Mouse (Mus musculus) MEL (cell line): Measurements from ENCODE around the gene Gpr137. TPM values are rescaled to one million over a fixed set of nuclear protein-coding genes. Genes with fewer than 3 reads are reported as not detected.

Experiments used
- DNase-seq: peaks from one replicate; pipeline ENCODE4 v3.0.0; 2011; ENCODE audit warnings: low read depth, low spot score
- H3K27ac ChIP-seq: 2 replicates; pipeline ENCODE4 v1.5.1; 2012; ENCODE audit warnings: low read depth, mild to moderate bottlenecking, control low read depth, low read length, moderate library complexity; ENCODE audit not compliant: control insufficient read depth
- H3K27me3 ChIP-seq, 2 experiments: fragments of 150-350 bp in 1 of 2; sonication (generic) in 1 of 2; 2 replicates each; pipeline ENCODE4 v1.6.1; 2012; ENCODE audit warnings: low read length in 2 of 2, mild to moderate bottlenecking in 2 of 2, improper control_type of control experiment in 1 of 2, moderate library complexity in 1 of 2; ENCODE audit not compliant: insufficient read depth in 2 of 2, control insufficient read depth in 1 of 2
- H3K36me3 ChIP-seq, 2 experiments: 2 replicates each; pipeline ENCODE4 v1.6.1; 2012 to 2014; ENCODE audit warnings: low read length in 2 of 2, improper control_type of control experiment in 1 of 2, inconsistent platforms in 1 of 2, mild to moderate bottlenecking in 1 of 2; ENCODE audit not compliant: insufficient read depth in 2 of 2, control insufficient read depth in 1 of 2
- H3K4me1 ChIP-seq, 2 experiments: fragments of 150-350 bp in 1 of 2; sonication (generic) in 1 of 2; 2 replicates each; pipeline ENCODE4 v1.6.1; 2012; ENCODE audit warnings: low read length in 2 of 2, improper control_type of control experiment in 1 of 2, mild to moderate bottlenecking in 1 of 2; ENCODE audit not compliant: insufficient read depth in 2 of 2, control insufficient read depth in 1 of 2
- H3K4me3 ChIP-seq, 2 experiments: fragments of 150-350 bp in 1 of 2; sonication (generic) in 1 of 2; 2 replicates each; pipeline ENCODE4 v1.5.1; 2012; ENCODE audit warnings: low read depth in 2 of 2, low read length in 2 of 2, mild to moderate bottlenecking in 2 of 2, moderate library complexity in 2 of 2, control low read depth in 1 of 2, improper control_type of control experiment in 1 of 2; ENCODE audit not compliant: control insufficient read depth in 1 of 2, insufficient read depth in 1 of 2
- H3K79me2 ChIP-seq: 2 replicates; pipeline ENCODE4 v1.6.1; 2012; ENCODE audit warnings: mild to moderate bottlenecking, low read length, moderate library complexity; ENCODE audit not compliant: control insufficient read depth, poor library complexity, insufficient read depth
- H3K9ac ChIP-seq: 2 replicates; pipeline ENCODE4 v1.6.1; 2012; ENCODE audit warnings: low read depth, mild to moderate bottlenecking, control low read depth, low read length, moderate library complexity; ENCODE audit not compliant: control insufficient read depth, poor library complexity, severe bottlenecking
- H3K9me3 ChIP-seq: fragments of 150-350 bp; sonication (generic); replicated peaks from 2 replicates; pipeline ENCODE4 v1.6.1; 2012; ENCODE audit warnings: mild to moderate bottlenecking, low read length, improper control_type of control experiment, moderate library complexity; ENCODE audit not compliant: insufficient read depth
- BHLHE40 ChIP-seq: IDR thresholded peaks from 2 replicates; pipeline ENCODE4 v1.6.1; 2012; ENCODE audit warnings: low read depth, mild to moderate bottlenecking, inconsistent platforms, low read length, improper control_type of control experiment, borderline replicate concordance
- CHD1 ChIP-seq: IDR thresholded peaks from 2 replicates; pipeline ENCODE4 v1.6.1; 2012; ENCODE audit warnings: low read depth, mild to moderate bottlenecking, inconsistent platforms, low read length, improper control_type of control experiment
- CHD2 ChIP-seq: IDR thresholded peaks from 2 replicates; pipeline ENCODE4 v1.6.1; 2011; ENCODE audit warnings: low read length, improper control_type of control experiment
- E2F4 ChIP-seq: IDR thresholded peaks from 2 replicates; pipeline ENCODE4 v1.6.1; 2011; ENCODE audit warnings: low read depth, low read length, improper control_type of control experiment, borderline replicate concordance
- EP300 ChIP-seq, 2 experiments: IDR thresholded peaks; 2 replicates each; pipeline ENCODE4 v1.6.1; 2011; ENCODE audit warnings: improper control_type of control experiment in 2 of 2, low read length in 2 of 2, low read depth in 1 of 2, mild to moderate bottlenecking in 1 of 2
- ETS1 ChIP-seq: IDR thresholded peaks from 2 replicates; pipeline ENCODE4 v1.6.1; 2012; ENCODE audit warnings: low read depth, mild to moderate bottlenecking, inconsistent platforms, low read length, improper control_type of control experiment, moderate library complexity
- GABPA ChIP-seq: IDR thresholded peaks from 2 replicates; pipeline ENCODE4 v1.6.1; 2012; ENCODE audit warnings: low read depth, mild to moderate bottlenecking, inconsistent platforms, low read length, improper control_type of control experiment, moderate library complexity
- HCFC1 ChIP-seq: IDR thresholded peaks from 2 replicates; pipeline ENCODE4 v1.6.1; 2012; ENCODE audit warnings: low read depth, mild to moderate bottlenecking, inconsistent platforms, low read length, improper control_type of control experiment, moderate library complexity
- JUND ChIP-seq: IDR thresholded peaks from 2 replicates; pipeline ENCODE4 v1.6.1; 2011; ENCODE audit warnings: low read depth, mild to moderate bottlenecking, improper control_type of control experiment, low read length
- KAT2A ChIP-seq: conservative IDR thresholded peaks from 2 replicates; pipeline ENCODE4 v1.6.1; 2012; ENCODE audit warnings: low read depth, low read length, improper control_type of control experiment, inconsistent platforms
- MAX ChIP-seq: IDR thresholded peaks from 2 replicates; pipeline ENCODE4 v1.6.1; 2011; ENCODE audit warnings: low read length, improper control_type of control experiment
- MAZ ChIP-seq: IDR thresholded peaks from 2 replicates; pipeline ENCODE4 v1.6.1; 2012; ENCODE audit warnings: low read depth, mild to moderate bottlenecking, inconsistent platforms, low read length, improper control_type of control experiment
- MEF2A ChIP-seq: IDR thresholded peaks from 2 replicates; pipeline ENCODE4 v1.6.1; 2014; ENCODE audit warnings: low read depth, mild to moderate bottlenecking, inconsistent platforms, low read length, improper control_type of control experiment; ENCODE audit not compliant: poor library complexity, insufficient replicate concordance, severe bottlenecking; ENCODE audit errors: extremely low read depth
- MYB ChIP-seq: IDR thresholded peaks from 2 replicates; pipeline ENCODE4 v1.6.1; 2011; ENCODE audit warnings: mild to moderate bottlenecking, low read depth, low read length, improper control_type of control experiment
- MYC ChIP-seq: IDR thresholded peaks from 2 replicates; pipeline ENCODE4 v1.6.1; 2011; ENCODE audit warnings: low read depth, mild to moderate bottlenecking, low read length, improper control_type of control experiment, moderate library complexity
- NELFE ChIP-seq: IDR thresholded peaks from 2 replicates; pipeline ENCODE4 v1.6.1; 2011; ENCODE audit warnings: low read depth, low read length, improper control_type of control experiment
- POLR2A ChIP-seq, 2 experiments: IDR thresholded peaks; 2 replicates each; pipeline ENCODE4 v1.6.1; 2011 to 2012; ENCODE audit warnings: low read length in 2 of 2, mild to moderate bottlenecking in 2 of 2, control low read depth in 1 of 2, improper control_type of control experiment in 1 of 2, low read depth in 1 of 2, moderate library complexity in 1 of 2; ENCODE audit not compliant: control insufficient read depth in 1 of 2, insufficient read depth in 1 of 2, poor library complexity in 1 of 2
- POLR2AphosphoS5 ChIP-seq: IDR thresholded peaks from 2 replicates; pipeline ENCODE4 v1.6.1; 2012; ENCODE audit warnings: low read depth, borderline replicate concordance, mild to moderate bottlenecking, inconsistent platforms, low read length, moderate library complexity, mixed read lengths
- RAD21 ChIP-seq: IDR thresholded peaks from 2 replicates; pipeline ENCODE4 v1.6.1; 2011; ENCODE audit warnings: mild to moderate bottlenecking, low read depth, low read length, improper control_type of control experiment
- RCOR1 ChIP-seq: IDR thresholded peaks from 2 replicates; pipeline ENCODE4 v1.6.1; 2012; ENCODE audit warnings: low read depth, mild to moderate bottlenecking, inconsistent platforms, low read length, improper control_type of control experiment
- SIN3A ChIP-seq: IDR thresholded peaks from 2 replicates; pipeline ENCODE4 v1.6.1; 2012; ENCODE audit warnings: low read length, improper control_type of control experiment, inconsistent platforms
- SMC3 ChIP-seq: IDR thresholded peaks from 2 replicates; pipeline ENCODE4 v1.6.1; 2011; ENCODE audit warnings: low read depth, low read length, improper control_type of control experiment
- TAL1 ChIP-seq: IDR thresholded peaks from 2 replicates; pipeline ENCODE4 v1.6.1; 2012; ENCODE audit warnings: mild to moderate bottlenecking, inconsistent platforms, low read length, moderate library complexity, mixed read lengths
- TBP ChIP-seq: IDR thresholded peaks from 2 replicates; pipeline ENCODE4 v1.8.0; 2011; ENCODE audit warnings: low read depth, low read length, improper control_type of control experiment
- TCF12 ChIP-seq: IDR thresholded peaks from 2 replicates; pipeline ENCODE4 v1.6.1; 2014; ENCODE audit warnings: low read depth, mild to moderate bottlenecking, inconsistent platforms, low read length, improper control_type of control experiment, moderate library complexity
- UBTF ChIP-seq: IDR thresholded peaks from 2 replicates; pipeline ENCODE4 v1.6.1; 2012; ENCODE audit warnings: low read depth, mild to moderate bottlenecking, inconsistent platforms, low read length, improper control_type of control experiment, moderate library complexity, borderline replicate concordance; ENCODE audit not compliant: insufficient read depth
- USF1 ChIP-seq: IDR thresholded peaks from 2 replicates; pipeline ENCODE4 v1.6.1; 2014; ENCODE audit warnings: low read depth, mild to moderate bottlenecking, inconsistent platforms, low read length, improper control_type of control experiment, moderate library complexity
- ZC3H11A ChIP-seq: IDR thresholded peaks from 2 replicates; pipeline ENCODE4 v1.6.1; 2012; ENCODE audit warnings: low read depth, mild to moderate bottlenecking, inconsistent platforms, low read length, improper control_type of control experiment
- ZKSCAN1 ChIP-seq: IDR thresholded peaks from 2 replicates; pipeline ENCODE4 v1.6.1; 2012; ENCODE audit warnings: low read depth, mild to moderate bottlenecking, inconsistent platforms, low read length, improper control_type of control experiment, moderate library complexity
- polyA plus RNA-seq, 2 experiments: library from polyadenylated mRNA; stranded (reverse) in 1 of 2; unstranded in 1 of 2; fragments of >175 nt in 1 of 2; fragments of >200 nt in 1 of 2; gene quantifications; 2 replicates each; pipeline versions ENCODE4 v1.2.1 to v1.2.4; 2012; ENCODE audit warnings: low replicate concordance in 2 of 2, low read depth in 1 of 2; ENCODE audit not compliant: insufficient read length in 2 of 2, insufficient read depth in 1 of 2, missing spikeins in 1 of 2
- total RNA-seq: library from RNA; depleted of rRNA; stranded (reverse); fragments of 300-350 nt; gene quantifications from 2 replicates; pipeline ENCODE4 v1.2.3, GENCODE M21; 2012

Gpr137 gene
- total and polyA plus RNA-seq, 3 experiments, result 27.1 to 35.3 TPM; not detected in 1

DNA sequence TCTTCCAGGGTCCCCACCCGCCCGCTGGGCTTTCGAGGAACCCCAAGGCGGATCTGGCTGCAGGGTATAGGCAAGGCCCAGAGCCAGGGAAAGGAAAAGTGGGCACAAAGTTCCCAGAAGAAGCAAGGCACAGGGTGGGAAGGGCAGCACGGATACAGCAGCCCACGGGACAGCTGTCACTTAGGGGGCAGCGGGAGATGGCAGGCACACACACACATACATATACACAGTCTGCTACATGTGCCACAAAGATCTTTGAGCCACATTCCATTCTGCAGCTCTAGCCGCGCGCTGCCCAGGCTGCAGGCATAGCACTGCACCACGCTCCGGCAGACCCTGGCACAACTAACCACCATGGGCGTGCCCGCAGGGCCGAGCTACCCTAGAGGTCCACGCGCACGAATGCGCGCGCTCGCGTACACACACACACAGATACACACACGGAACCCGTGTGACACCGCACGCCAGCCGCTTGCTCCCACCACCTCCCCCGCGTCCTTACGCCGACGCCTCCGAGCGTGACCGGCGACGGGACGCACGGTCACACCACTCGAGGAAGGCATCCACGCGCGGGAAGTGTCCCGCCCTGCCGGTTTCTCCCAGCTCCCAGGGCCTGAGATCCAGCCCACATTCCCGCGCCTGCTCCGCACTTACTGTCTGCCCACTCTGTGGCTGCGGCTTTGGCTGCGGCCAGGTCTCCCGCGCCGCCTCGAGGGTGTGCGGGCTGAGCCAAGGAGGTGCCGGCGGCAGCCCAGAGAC is 8.7 kb downstream of the Gpr137 start:
- H3K9me3 ChIP-seq, result no peaks in the 10 kb centered on the region
- TF ChIP-seq TBP, result no peak
- TF ChIP-seq TAL1, result no peak
- TF ChIP-seq POLR2A (IDR thresholded peaks at IDR 0.05; ENCODE audit: control insufficient read depth in 1 of 2, insufficient read depth in 1 of 2, low read depth in 1 of 2, low read length in 2 of 2, poor library complexity in 1 of 2), result no peak
- no peak for TF ChIP-seq KAT2A
- TF ChIP-seq MEF2A, result no peak
- no peak for TF ChIP-seq MAX
- TF ChIP-seq GABPA, result no peak
- no peak for TF ChIP-seq TCF12
- TF ChIP-seq EP300 (IDR thresholded peaks at IDR 0.05; ENCODE audit: low read depth in 1 of 2, low read length in 2 of 2), result no peak
- no peak for TF ChIP-seq HCFC1
- no peak for TF ChIP-seq MAZ
- TF ChIP-seq NELFE, result no peak
- no peak for TF ChIP-seq RAD21
- no peak for TF ChIP-seq ZC3H11A
- no peak for TF ChIP-seq CHD2
- TF ChIP-seq ETS1, result no peak
- no peak for TF ChIP-seq JUND
- no peak for TF ChIP-seq BHLHE40
- no peak for TF ChIP-seq POLR2AphosphoS5
- H3K9ac ChIP-seq, result no peak overlapping the region
- H3K27ac ChIP-seq, result no peak overlapping the region
- no peak for DNase-seq
- no peaks in the 10 kb centered on the region for H3K79me2 ChIP-seq
- no peaks in the 10 kb centered on the region for H3K27me3 ChIP-seq
- no peak overlapping the region for H3K4me3 ChIP-seq
- no peaks in the 10 kb centered on the region for H3K4me1 ChIP-seq
- H3K36me3 ChIP-seq, result no peaks in the 10 kb centered on the region

DNA sequence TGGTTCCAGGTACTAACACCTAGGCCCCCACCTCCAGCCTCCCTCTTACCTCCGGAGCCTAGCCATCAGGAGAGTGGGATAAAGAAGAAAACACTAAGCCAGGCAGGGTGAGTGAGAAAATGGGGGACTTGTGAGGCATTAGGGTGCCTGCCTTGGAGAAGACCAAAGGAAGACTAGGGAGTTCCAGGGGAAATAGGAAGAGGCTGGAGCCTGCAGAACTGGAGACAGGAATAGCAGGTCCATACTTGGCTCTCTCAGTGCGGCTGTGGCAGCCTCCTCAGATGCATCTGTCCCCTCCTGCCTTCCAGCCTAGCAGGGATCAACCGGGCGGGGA is 9.2 kb downstream of the Gpr137 start:
- Histone ChIP-seq H3K9ac (no peak overlapping the region), H3K27me3 (no peaks in the 10 kb centered on the region)
- DNase-seq, result no peak

More for the DNA sequence above, 9.2 kb downstream of the Gpr137 start:
- H3K27ac ChIP-seq, result no peak overlapping the region
- H3K4me1 ChIP-seq, result no peaks in the 10 kb centered on the region
- H3K9me3 ChIP-seq, result no peaks in the 10 kb centered on the region
- no peak for TF ChIP-seq ZKSCAN1
- no peak for TF ChIP-seq TCF12
- no peak for TF ChIP-seq SIN3A
- no peak for TF ChIP-seq MAZ
- no peak for TF ChIP-seq MYB
- no peak for TF ChIP-seq RAD21
- TF ChIP-seq RCOR1, result no peak
- no peak for TF ChIP-seq USF1
- TF ChIP-seq CHD1, result no peak
- no peak for TF ChIP-seq SMC3
- no peak for TF ChIP-seq MYC
- no peak for TF ChIP-seq E2F4
- no peak for TF ChIP-seq UBTF
- H3K79me2 ChIP-seq, result no peaks in the 10 kb centered on the region
- no peak overlapping the region for H3K4me3 ChIP-seq
- no peaks in the 10 kb centered on the region for H3K36me3 ChIP-seq
